Mouse (Mus musculus): ENCODE data around the gene Il6ra. TPM values are rescaled to one million over a fixed set of nuclear protein-coding genes. Genes with fewer than 3 reads are reported as not detected.

Gene Il6ra
- polyA plus RNA-seq, 1 experiment from 2014 or later: 0.45 TPM

GRCm38 (mm10) chr3:89948655-89949054, 35.7 kb upstream of the Il6ra start:
- no peak for DNase-seq (ENCODE audit: low spot score, missing footprints)

GRCm38 (mm10) chr3:89948021-89948420, 35.0 kb upstream of the Il6ra start:
- DNase-seq (ENCODE audit: low spot score, missing footprints) (peak; percentile 8), ATAC-seq (ENCODE audit: low FRiP score) (no peak)
- WGBS: 90% methylated on average over 11 of the region's 11 CpGs
- Histone ChIP-seq H3K9ac (ENCODE audit: low read length) (no peak overlapping the region), H3K4me3 (ENCODE audit: low read depth, low read length) (no peak overlapping the region), H3K4me2 (no peak overlapping the region), H3K4me1 (ENCODE audit: control insufficient read depth, insufficient read depth, low read length) (no peaks in the 10 kb centered on the region), H3K27me3 (ENCODE audit: control insufficient read depth, insufficient read depth, low read length) (no peaks in the 10 kb centered on the region), H3K27ac (ENCODE audit: low read depth, low read length) (no peak overlapping the region), H3K36me3 (ENCODE audit: control insufficient read depth, insufficient read depth, low read length) (peaks cover 43% of the 10 kb centered on the region), H3K9me3 (ENCODE audit: control insufficient read depth, low read length) (no peaks in the 10 kb centered on the region)

More at GRCm38 (mm10) chr3:89948655-89949054, 35.7 kb upstream of the Il6ra start:
- 95% methylated on average over 6 of the region's 6 CpGs for WGBS
- Histone ChIP-seq H3K4me1 (ENCODE audit: control insufficient read depth, insufficient read depth, low read length) (no peaks in the 10 kb centered on the region), H3K27me3 (ENCODE audit: control insufficient read depth, insufficient read depth, low read length) (no peaks in the 10 kb centered on the region), H3K9ac (ENCODE audit: low read length) (no peak overlapping the region), H3K27ac (ENCODE audit: low read depth, low read length) (no peak overlapping the region), H3K36me3 (ENCODE audit: control insufficient read depth, insufficient read depth, low read length) (peaks cover 40% of the 10 kb centered on the region), H3K9me3 (ENCODE audit: control insufficient read depth, low read length) (no peaks in the 10 kb centered on the region), H3K4me3 (ENCODE audit: low read depth, low read length) (no peak overlapping the region), H3K4me2 (no peak overlapping the region)
- no peak for ATAC-seq (ENCODE audit: low FRiP score)

DNA sequence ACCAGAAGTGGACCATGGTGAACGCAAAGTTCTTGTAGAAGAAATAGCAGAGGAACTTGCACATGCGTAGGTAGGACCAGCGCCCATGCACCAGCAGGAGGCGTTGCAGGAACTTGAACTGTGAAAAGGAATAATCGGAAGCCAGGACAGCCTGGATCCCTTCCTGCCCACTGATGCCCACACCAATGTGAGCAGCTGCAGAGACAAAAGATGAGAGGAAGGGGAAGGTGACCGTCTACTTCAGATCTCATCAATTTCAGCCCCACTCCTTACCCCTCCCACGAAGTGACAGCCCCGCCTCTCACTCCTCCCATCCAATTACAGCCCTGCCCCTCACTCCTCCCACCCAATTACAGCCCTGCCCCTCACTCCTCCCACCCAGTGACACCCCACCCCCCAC, 32.0 kb upstream of the Il6ra start:
- peak; percentile 77 for DNase-seq (ENCODE audit: low spot score, missing footprints)
- peaks cover 49% of the 10 kb centered on the region for H3K36me3 ChIP-seq (ENCODE audit: control insufficient read depth, insufficient read depth, low read length)

GRCm38 (mm10) chr3:89942894-89943293, 29.9 kb upstream of the Il6ra start:
- no peaks in the 10 kb centered on the region for H3K4me1 ChIP-seq (ENCODE audit: control insufficient read depth, insufficient read depth, low read length)
- no peak overlapping the region for H3K27ac ChIP-seq (ENCODE audit: low read depth, low read length)
- H3K9me3 ChIP-seq (ENCODE audit: control insufficient read depth, low read length): no peaks in the 10 kb centered on the region
- no peaks in the 10 kb centered on the region for H3K27me3 ChIP-seq (ENCODE audit: control insufficient read depth, insufficient read depth, low read length)
- no peak for ATAC-seq (ENCODE audit: low FRiP score)
- peaks cover 37% of the 10 kb centered on the region for H3K36me3 ChIP-seq (ENCODE audit: control insufficient read depth, insufficient read depth, low read length)
- H3K4me3 ChIP-seq (ENCODE audit: low read depth, low read length): no peak overlapping the region
- no peak overlapping the region for H3K4me2 ChIP-seq
- 89% methylated on average over 9 of the region's 9 CpGs for WGBS
- peak; percentile 17 for DNase-seq (ENCODE audit: low spot score, missing footprints)
- no peak overlapping the region for H3K9ac ChIP-seq (ENCODE audit: low read length)

More for the DNA sequence above, 32.0 kb upstream of the Il6ra start:
- H3K27me3 ChIP-seq (ENCODE audit: control insufficient read depth, insufficient read depth, low read length): no peaks in the 10 kb centered on the region
- no peaks in the 10 kb centered on the region for H3K9me3 ChIP-seq (ENCODE audit: control insufficient read depth, low read length)
- WGBS: 85% methylated on average over 8 of the region's 8 CpGs
- no peak overlapping the region for H3K9ac ChIP-seq (ENCODE audit: low read length)
- H3K4me1 ChIP-seq (ENCODE audit: control insufficient read depth, insufficient read depth, low read length): no peaks in the 10 kb centered on the region
- H3K27ac ChIP-seq (ENCODE audit: low read depth, low read length): no peak overlapping the region
- no peak for ATAC-seq (ENCODE audit: low FRiP score)
- no peak overlapping the region for H3K4me2 ChIP-seq
- H3K4me3 ChIP-seq (ENCODE audit: low read depth, low read length): no peak overlapping the region

- DNase-seq (ENCODE audit: low spot score, missing footprints): peak; percentile 31
- WGBS: 89% methylated on average over 3 of the region's 3 CpGs
- no peak overlapping the region for H3K9ac ChIP-seq (ENCODE audit: low read length)
- no peak overlapping the region for H3K4me3 ChIP-seq (ENCODE audit: low read depth, low read length)
- no peak for ATAC-seq (ENCODE audit: low FRiP score)
- no peaks in the 10 kb centered on the region for H3K9me3 ChIP-seq (ENCODE audit: control insufficient read depth, low read length)
- no peak overlapping the region for H3K4me2 ChIP-seq
- H3K27ac ChIP-seq (ENCODE audit: low read depth, low read length): no peak overlapping the region
- H3K36me3 ChIP-seq (ENCODE audit: control insufficient read depth, insufficient read depth, low read length): peaks cover 12% of the 10 kb centered on the region; the same call in 1 of the 2 replicates
- no peaks in the 10 kb centered on the region for H3K27me3 ChIP-seq (ENCODE audit: control insufficient read depth, insufficient read depth, low read length)
- H3K4me1 ChIP-seq (ENCODE audit: control insufficient read depth, insufficient read depth, low read length): no peaks in the 10 kb centered on the region
Observed at GRCm38 (mm10) chr3:89936495-89936894, 23.5 kb upstream of the Il6ra start.

GRCm38 (mm10) chr3:89932925-89933324, 19.9 kb upstream of the Il6ra start:
- DNase-seq (ENCODE audit: low spot score, missing footprints) (peak; percentile 39), ATAC-seq (ENCODE audit: low FRiP score) (no peak)
- no peaks in the 10 kb centered on the region for H3K9me3 ChIP-seq (ENCODE audit: control insufficient read depth, low read length)
- no peak overlapping the region for H3K9ac ChIP-seq (ENCODE audit: low read length)
- H3K4me3 ChIP-seq (ENCODE audit: low read depth, low read length): no peak overlapping the region
- no peak overlapping the region for H3K27ac ChIP-seq (ENCODE audit: low read depth, low read length)
- H3K4me2 ChIP-seq: no peak overlapping the region
- 0 out of 2 replicates have a peak, but pooled peaks cover 1% of the 10 kb centered on the region for H3K36me3 ChIP-seq (ENCODE audit: control insufficient read depth, insufficient read depth, low read length)
- no peaks in the 10 kb centered on the region for H3K4me1 ChIP-seq (ENCODE audit: control insufficient read depth, insufficient read depth, low read length)
- no peaks in the 10 kb centered on the region for H3K27me3 ChIP-seq (ENCODE audit: control insufficient read depth, insufficient read depth, low read length)
- 90% methylated on average over 2 of the region's 2 CpGs for WGBS

- no peak overlapping the region for H3K9ac ChIP-seq (ENCODE audit: low read length)
- no peak overlapping the region for H3K27ac ChIP-seq (ENCODE audit: low read depth, low read length)
- no peaks in the 10 kb centered on the region for H3K4me1 ChIP-seq (ENCODE audit: control insufficient read depth, insufficient read depth, low read length)
- H3K4me2 ChIP-seq: no peak overlapping the region
- DNase-seq (ENCODE audit: low spot score, missing footprints): no peak
- H3K36me3 ChIP-seq (ENCODE audit: control insufficient read depth, insufficient read depth, low read length): no peaks in the 10 kb centered on the region
- ATAC-seq (ENCODE audit: low FRiP score): no peak
- no peaks in the 10 kb centered on the region for H3K9me3 ChIP-seq (ENCODE audit: control insufficient read depth, low read length)
- no peaks in the 10 kb centered on the region for H3K27me3 ChIP-seq (ENCODE audit: control insufficient read depth, insufficient read depth, low read length)
- no peak overlapping the region for H3K4me3 ChIP-seq (ENCODE audit: low read depth, low read length)
- 75% methylated on average over 4 of the region's 4 CpGs for WGBS
Observed at GRCm38 (mm10) chr3:89928956-89929355, 16.0 kb upstream of the Il6ra start.

DNA sequence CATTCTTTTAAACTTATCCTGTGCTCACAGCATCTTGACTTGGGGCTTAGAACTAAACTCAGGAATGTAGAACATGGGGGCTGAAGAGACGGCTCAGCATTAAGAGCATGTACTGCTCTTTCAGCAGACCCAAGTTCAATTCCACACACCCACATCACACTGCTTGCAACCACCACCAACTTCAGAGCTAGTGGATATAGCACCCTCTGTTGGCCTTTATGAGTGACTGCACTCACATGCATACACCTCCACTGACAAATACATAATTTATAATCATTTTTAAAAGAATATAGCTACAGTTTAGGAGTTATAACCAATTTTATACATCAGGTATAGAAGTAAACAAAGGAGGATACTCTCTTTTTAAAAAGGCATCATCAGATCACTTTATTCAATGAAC, 13.4 kb upstream of the Il6ra start:
- no peak overlapping the region for H3K27ac ChIP-seq (ENCODE audit: low read depth, low read length)
- ATAC-seq (ENCODE audit: low FRiP score) (no peak), DNase-seq (ENCODE audit: low spot score, missing footprints) (no peak)

DNA sequence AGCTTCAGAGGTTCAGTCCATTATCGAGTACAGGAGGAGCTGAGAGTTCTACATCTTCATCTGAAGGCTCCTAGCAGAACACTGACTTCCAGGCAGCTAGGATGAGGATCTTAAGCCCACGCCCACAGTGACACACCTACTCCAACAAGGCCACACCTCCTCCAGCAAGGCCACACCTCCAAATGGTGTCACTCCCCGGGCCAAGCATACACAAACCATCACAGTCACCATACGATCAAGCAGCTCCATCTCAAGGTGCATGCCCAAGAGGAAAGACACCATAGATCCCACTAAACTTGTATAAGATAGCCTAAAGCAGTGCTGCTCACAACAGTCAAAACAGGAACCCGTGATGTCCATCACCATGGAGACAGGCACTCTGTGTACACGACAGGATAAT, 7.7 kb upstream of the Il6ra start:
- ATAC-seq (ENCODE audit: low FRiP score): no peak
- 74% methylated on average over 6 of the region's 6 CpGs for WGBS
- H3K27ac ChIP-seq (ENCODE audit: low read depth, low read length): no peak overlapping the region

More for the DNA sequence above, 13.4 kb upstream of the Il6ra start:
- no peaks in the 10 kb centered on the region for H3K4me1 ChIP-seq (ENCODE audit: control insufficient read depth, insufficient read depth, low read length)
- H3K4me3 ChIP-seq (ENCODE audit: low read depth, low read length): no peak overlapping the region
- no peaks in the 10 kb centered on the region for H3K36me3 ChIP-seq (ENCODE audit: control insufficient read depth, insufficient read depth, low read length)
- no peak overlapping the region for H3K9ac ChIP-seq (ENCODE audit: low read length)
- H3K4me2 ChIP-seq: no peak overlapping the region
- no peaks in the 10 kb centered on the region for H3K9me3 ChIP-seq (ENCODE audit: control insufficient read depth, low read length)
- WGBS: 97% methylated on average over 1 of the region's 1 CpGs
- no peaks in the 10 kb centered on the region for H3K27me3 ChIP-seq (ENCODE audit: control insufficient read depth, insufficient read depth, low read length)

More for the DNA sequence above, 7.7 kb upstream of the Il6ra start:
- Histone ChIP-seq H3K4me2 (no peak overlapping the region), H3K4me1 (ENCODE audit: control insufficient read depth, insufficient read depth, low read length) (no peaks in the 10 kb centered on the region), H3K9me3 (ENCODE audit: control insufficient read depth, low read length) (no peaks in the 10 kb centered on the region), H3K27me3 (ENCODE audit: control insufficient read depth, insufficient read depth, low read length) (no peaks in the 10 kb centered on the region), H3K9ac (ENCODE audit: low read length) (no peak overlapping the region), H3K4me3 (ENCODE audit: low read depth, low read length) (no peak overlapping the region), H3K36me3 (ENCODE audit: control insufficient read depth, insufficient read depth, low read length) (no peaks in the 10 kb centered on the region)
- peak; percentile 51 for DNase-seq (ENCODE audit: low spot score, missing footprints)
